Mouse (Mus musculus) CH12.LX (cell line): Measurements from ENCODE around the gene Ppp1r16b. TPM values are rescaled to one million over a fixed set of nuclear protein-coding genes. Genes with fewer than 3 reads are reported as not detected.

ENCODE experiments used
- DNase-seq: peaks from one replicate; pipeline ENCODE4 v3.0.0-alpha.2; 2013; ENCODE audit errors: extremely low read depth
- H3K27ac ChIP-seq: 2 replicates; pipeline ENCODE4 v1.5.1; 2012; ENCODE audit warnings: low read depth, mild to moderate bottlenecking, control low read depth, moderate library complexity; ENCODE audit not compliant: insufficient read depth
- H3K27me3 ChIP-seq: replicated peaks from 2 replicates; pipeline ENCODE3; 2012; ENCODE audit warnings: inconsistent platforms
- H3K36me3 ChIP-seq, 2 experiments: replicated peaks in 1 of 2; 2 replicates each; pipeline versions ENCODE3 to v1.6.1; 2012; ENCODE audit warnings: inconsistent platforms in 1 of 2, low read length in 1 of 2, mild to moderate bottlenecking in 1 of 2, mixed read lengths in 1 of 2, moderate library complexity in 1 of 2; ENCODE audit not compliant: control insufficient read depth in 1 of 2, insufficient read depth in 1 of 2
- H3K4me1 ChIP-seq, 2 experiments: 2 replicates each; pipeline ENCODE4 v1.6.1; 2012; ENCODE audit warnings: inconsistent platforms in 1 of 2, moderate library complexity in 1 of 2; ENCODE audit not compliant: insufficient read depth in 2 of 2, control insufficient read depth in 1 of 2
- H3K4me2 ChIP-seq: 2 replicates; pipeline ENCODE4 v1.6.1; 2012; ENCODE audit warnings: low read depth, mild to moderate bottlenecking, control low read depth; ENCODE audit not compliant: poor library complexity, insufficient read depth, severe bottlenecking
- H3K4me3 ChIP-seq, 3 experiments: fragments of 150-350 bp in 1 of 3; sonication (generic) in 1 of 3; replicated peaks in 1 of 3; 2 replicates each; pipeline versions ENCODE3 to v1.5.1; 2011 to 2012; ENCODE audit warnings: low read depth in 2 of 3, low read length in 2 of 3, mild to moderate bottlenecking in 2 of 3, moderate library complexity in 2 of 3, control low read depth in 1 of 3, improper control_type of control experiment in 1 of 3, inconsistent platforms in 1 of 3, mixed read lengths in 1 of 3; ENCODE audit not compliant: poor library complexity in 1 of 3
- H3K79me2 ChIP-seq: replicated peaks from 2 replicates; pipeline ENCODE4 v1.6.1; 2012; ENCODE audit warnings: mild to moderate bottlenecking, moderate library complexity; ENCODE audit not compliant: control insufficient read depth, poor library complexity, insufficient read depth, severe bottlenecking; ENCODE audit errors: extremely low read depth
- H3K9ac ChIP-seq: 2 replicates; pipeline ENCODE4 v1.6.1; 2012; ENCODE audit warnings: low read depth, mild to moderate bottlenecking, control low read depth, moderate library complexity; ENCODE audit not compliant: insufficient read depth
- H3K9me3 ChIP-seq: replicated peaks from 2 replicates; pipeline ENCODE3; 2012; ENCODE audit warnings: low read length, inconsistent platforms, mixed read lengths
- BHLHE40 ChIP-seq: IDR thresholded peaks from 2 replicates; pipeline ENCODE4 v1.6.1; 2011; ENCODE audit warnings: mild to moderate bottlenecking, low read depth, low read length, improper control_type of control experiment
- CHD1 ChIP-seq: IDR thresholded peaks from 2 replicates; pipeline ENCODE4 v1.6.1; 2012; ENCODE audit warnings: low read depth, low read length, improper control_type of control experiment, inconsistent platforms
- CTCF ChIP-seq, 2 experiments: IDR thresholded peaks in 1 of 2; conservative IDR thresholded peaks in 1 of 2; 2 replicates each; pipeline ENCODE4 v1.5.1; 2011 to 2012; ENCODE audit warnings: low read depth in 2 of 2, low read length in 2 of 2, improper control_type of control experiment in 1 of 2, inconsistent platforms in 1 of 2, mild to moderate bottlenecking in 1 of 2, moderate library complexity in 1 of 2
- E2F4 ChIP-seq: IDR thresholded peaks from 2 replicates; pipeline ENCODE4 v1.6.1; 2011; ENCODE audit warnings: low read depth, low read length, improper control_type of control experiment; ENCODE audit not compliant: insufficient replicate concordance
- EP300 ChIP-seq: IDR thresholded peaks from 2 replicates; pipeline ENCODE4 v1.6.1; 2011; ENCODE audit warnings: low read length, improper control_type of control experiment
- ETS1 ChIP-seq: conservative IDR thresholded peaks from 2 replicates; pipeline ENCODE4 v1.6.1; 2012; ENCODE audit warnings: low read depth, mild to moderate bottlenecking, inconsistent platforms, low read length, improper control_type of control experiment, moderate library complexity
- GABPA ChIP-seq: IDR thresholded peaks from 2 replicates; pipeline ENCODE4 v1.6.1; 2012; ENCODE audit warnings: low read depth, low read length, improper control_type of control experiment, inconsistent platforms; ENCODE audit not compliant: insufficient replicate concordance
- IRF4 ChIP-seq: IDR thresholded peaks from 2 replicates; pipeline ENCODE4 v1.6.1; 2014; ENCODE audit warnings: low read depth, mild to moderate bottlenecking, inconsistent platforms, low read length, improper control_type of control experiment
- JUND ChIP-seq: conservative IDR thresholded peaks from 2 replicates; pipeline ENCODE4 v1.6.1; 2011; ENCODE audit warnings: low read depth, low read length, improper control_type of control experiment
- KAT2A ChIP-seq: IDR thresholded peaks from 2 replicates; pipeline ENCODE4 v1.6.1; 2012; ENCODE audit warnings: low read length, improper control_type of control experiment, inconsistent platforms; ENCODE audit not compliant: insufficient replicate concordance
- MAFK ChIP-seq: IDR thresholded peaks from 2 replicates; pipeline ENCODE4 v1.6.1; 2011; ENCODE audit warnings: low read length, improper control_type of control experiment; ENCODE audit not compliant: insufficient replicate concordance
- MAZ ChIP-seq: IDR thresholded peaks from 2 replicates; pipeline ENCODE4 v1.6.1; 2012; ENCODE audit warnings: low read depth, mild to moderate bottlenecking, inconsistent platforms, low read length, improper control_type of control experiment, moderate library complexity
- NRF1 ChIP-seq: IDR thresholded peaks from 2 replicates; pipeline ENCODE4 v1.6.1; 2014; ENCODE audit warnings: low read depth, mild to moderate bottlenecking, inconsistent platforms, low read length, improper control_type of control experiment, moderate library complexity
- PAX5 ChIP-seq: IDR thresholded peaks from 2 replicates; pipeline ENCODE4 v1.6.1; 2012; ENCODE audit warnings: low read length, inconsistent platforms, mixed read lengths
- POLR2AphosphoS2 ChIP-seq: IDR thresholded peaks from 2 replicates; pipeline ENCODE4 v1.6.1; 2011; ENCODE audit warnings: low read depth, low read length, improper control_type of control experiment
- RAD21 ChIP-seq: IDR thresholded peaks from 2 replicates; pipeline ENCODE4 v1.6.1; 2011; ENCODE audit warnings: low read depth, mild to moderate bottlenecking, low read length, improper control_type of control experiment, moderate library complexity
- RCOR1 ChIP-seq: conservative IDR thresholded peaks from 2 replicates; pipeline ENCODE4 v1.6.1; 2012; ENCODE audit warnings: low read depth, mild to moderate bottlenecking, inconsistent platforms, low read length, improper control_type of control experiment
- SIN3A ChIP-seq: IDR thresholded peaks from 2 replicates; pipeline ENCODE4 v1.6.1; 2012; ENCODE audit warnings: low read length, improper control_type of control experiment, inconsistent platforms
- SMC3 ChIP-seq: IDR thresholded peaks from 2 replicates; pipeline ENCODE4 v1.6.1; 2011; ENCODE audit warnings: low read depth, low read length, improper control_type of control experiment
- TBP ChIP-seq: conservative IDR thresholded peaks from 2 replicates; pipeline ENCODE4 v1.6.1; 2011; ENCODE audit warnings: low read depth, low read length, improper control_type of control experiment
- USF1 ChIP-seq: IDR thresholded peaks from 2 replicates; pipeline ENCODE4 v1.6.1; 2014; ENCODE audit warnings: low read depth, mild to moderate bottlenecking, inconsistent platforms, low read length, improper control_type of control experiment
- USF2 ChIP-seq: conservative IDR thresholded peaks from 2 replicates; pipeline ENCODE4 v1.6.1; 2011; ENCODE audit warnings: low read depth, low read length, improper control_type of control experiment
- ZC3H11A ChIP-seq: IDR thresholded peaks from 2 replicates; pipeline ENCODE4 v1.6.1; 2012; ENCODE audit warnings: low read depth, mild to moderate bottlenecking, inconsistent platforms, low read length, improper control_type of control experiment
- ZKSCAN1 ChIP-seq: IDR thresholded peaks from 2 replicates; pipeline ENCODE4 v1.6.1; 2012; ENCODE audit warnings: low read depth, inconsistent platforms, low read length, improper control_type of control experiment, borderline replicate concordance
- dilution Hi-C: fragments of 300-500 bp; cut with MboI; formaldehyde crosslinking; loops from 2 replicates; pipeline ENCODE4 v1.14.3; 2020; ENCODE audit warnings: low sequenced_read_pairs; ENCODE audit not compliant: extremely low pct_unique_long_range_greater_than_20kb, extremely low pct_ligation_motif_present
- in situ Hi-C: fragments of 300-500 bp; cut with MboI; formaldehyde crosslinking; loops from 3 replicates; pipeline ENCODE4 v1.14.3; 2019; ENCODE audit warnings: low sequenced_read_pairs, low pct_ligation_motif_present, low pct_unique_long_range_greater_than_20kb, mixed read lengths
- polyA plus RNA-seq: library from polyadenylated mRNA; unstranded; fragments of >175 nt; gene quantifications from 2 replicates; pipeline ENCODE4 v1.2.1, GENCODE M21; 2012; ENCODE audit warnings: low read depth; ENCODE audit not compliant: insufficient read length
- total RNA-seq, 2 experiments: library from RNA; depleted of rRNA; stranded (reverse); fragments of 300-350 nt in 1 of 2; fragments of >200 nt in 1 of 2; gene quantifications; 2 replicates each; pipeline ENCODE4 v1.2.3; 2012 to 2014

The Ppp1r16b gene
- total and polyA plus RNA-seq, 3 experiments: 37.7 to 55.7 (median 52.0) TPM

DNA sequence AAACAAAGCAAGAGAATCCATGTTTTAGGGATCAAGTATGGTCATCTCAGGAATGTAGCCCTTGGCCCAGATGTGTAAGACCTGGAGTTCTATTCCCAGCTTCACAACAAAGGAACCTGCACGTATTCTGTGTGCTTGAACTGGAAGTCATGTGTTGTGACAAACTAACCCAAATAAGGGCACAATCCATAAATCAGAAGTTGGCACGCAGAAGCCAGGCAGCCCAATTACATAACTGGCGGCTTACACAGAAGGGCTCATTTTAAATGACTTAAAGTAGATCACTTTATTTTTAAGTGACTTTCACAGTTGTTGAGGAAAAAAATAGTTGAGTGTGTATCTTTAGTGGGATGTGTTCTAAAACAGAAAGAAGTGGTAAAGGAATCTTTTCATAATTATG lies 21.4 kb upstream of the Ppp1r16b start:
- H3K4me2 ChIP-seq: no peak overlapping the region
- no peaks in the 10 kb centered on the region for H3K27me3 ChIP-seq
- no peaks in the 10 kb centered on the region for H3K79me2 ChIP-seq
- dilution Hi-C loops: no loop called here
- no peak for DNase-seq
- in situ Hi-C loops: loop anchor here (25.0 kb wide), 2 partner anchors 219 to 281 kb away; no protein-coding TSS in a partner anchor
- TF ChIP-seq ETS1: no peak
- TF ChIP-seq RCOR1: no peak
- TF ChIP-seq JUND: no peak
- TF ChIP-seq USF2: no peak
- no peak for TF ChIP-seq NRF1
- TF ChIP-seq EP300: no peak
- TF ChIP-seq RAD21: no peak
- TF ChIP-seq ZKSCAN1: no peak
- TF ChIP-seq POLR2AphosphoS2: no peak
- H3K4me1 ChIP-seq: peaks cover 0 to 8% of the 10 kb centered on the region in 2 experiments; a peak in 2 of 4 replicates
- H3K4me3 ChIP-seq: no peak overlapping the region
- H3K36me3 ChIP-seq: peaks cover 27 to 54% of the 10 kb centered on the region in 2 experiments
- peaks cover 8% of the 10 kb centered on the region for H3K9me3 ChIP-seq
- H3K27ac ChIP-seq: no peak overlapping the region
- no peak overlapping the region for H3K9ac ChIP-seq

- Histone ChIP-seq H3K4me3 (no peak overlapping the region), H3K27me3 (no peaks in the 10 kb centered on the region), H3K79me2 (no peaks in the 10 kb centered on the region), H3K27ac (no peak overlapping the region), H3K4me1 (peaks cover 0 to 3% of the 10 kb centered on the region in 2 experiments; a peak in 1 of 4 replicates), H3K4me2 (no peak overlapping the region), H3K9me3 (peaks cover 3% of the 10 kb centered on the region), H3K36me3 (no peaks in the 10 kb centered on the region), H3K9ac (no peak overlapping the region)
- dilution Hi-C loops: no loop called here
- no peak for TF ChIP-seq TBP
- TF ChIP-seq KAT2A: no peak
- no peak for TF ChIP-seq E2F4
- no peak for TF ChIP-seq USF1
- in situ Hi-C loops: no loop called here
- no peak for DNase-seq
These were observed 13.9 kb upstream of the Ppp1r16b start for GRCm38 (mm10) chr2:158651159-158651908.

DNA sequence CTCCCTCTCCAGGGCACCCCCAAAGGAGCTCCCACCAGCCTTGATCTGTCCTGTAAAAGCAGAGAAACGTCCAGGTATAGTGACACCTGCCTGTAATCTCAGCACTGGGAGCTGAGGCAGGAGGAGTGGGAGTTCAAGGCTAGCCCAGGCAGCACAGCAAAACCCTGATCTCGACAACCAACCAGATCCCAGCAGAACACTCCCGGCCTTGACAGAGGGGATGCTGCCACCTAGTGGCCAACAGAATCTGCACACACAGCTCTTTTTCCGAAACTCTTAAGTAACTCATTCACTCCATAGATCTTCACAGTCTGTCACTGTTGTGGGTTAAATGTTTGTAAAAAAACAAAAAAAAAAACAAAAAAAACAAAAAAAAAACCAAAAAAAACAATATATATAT lies 12.2 kb upstream of the Ppp1r16b start:
- Histone ChIP-seq H3K4me3 (no peak overlapping the region), H3K4me1 (peaks cover 0 to 3% of the 10 kb centered on the region in 2 experiments; a peak in 1 of 4 replicates), H3K9me3 (peaks cover 2% of the 10 kb centered on the region), H3K4me2 (no peak overlapping the region), H3K27me3 (no peaks in the 10 kb centered on the region), H3K36me3 (no peaks in the 10 kb centered on the region), H3K79me2 (no peaks in the 10 kb centered on the region), H3K27ac (no peak overlapping the region), H3K9ac (no peak overlapping the region)
- dilution Hi-C loops (no loop called here), in situ Hi-C loops (no loop called here)
- peak; percentile 82 for DNase-seq
- TF ChIP-seq SIN3A (no peak), USF1 (no peak), POLR2AphosphoS2 (no peak), E2F4 (no peak), RAD21 (peak; percentile 87), MAZ (no peak), CHD1 (no peak), ETS1 (no peak), TBP (no peak), NRF1 (no peak), CTCF (conservative IDR thresholded peaks at IDR 0.05 in 1 of 2, IDR thresholded peaks at IDR 0.05 in 1 of 2; ENCODE audit: low read depth in 2 of 2, low read length in 2 of 2) (peak; percentile 87 to 91), IRF4 (no peak), RCOR1 (no peak), MAFK (peak; percentile 96), PAX5 (no peak), GABPA (no peak), SMC3 (peak; percentile 81), KAT2A (no peak), ZC3H11A (peak; percentile 1; the same call in 1 of the 2 replicates), BHLHE40 (no peak)
